Mouse (Mus musculus) C2C12 (cell line): ENCODE data around the gene Iqgap1. TPM values are rescaled to one million over a fixed set of nuclear protein-coding genes. Genes with fewer than 3 reads are reported as not detected.
A peak's percentile ranks its signal among the peaks of the same experiment; 100 is the strongest.

Source experiments
- H3K27me3 ChIP-seq: one replicate; pipeline ENCODE4 v1.6.1; 2011; ENCODE audit not compliant: control insufficient read depth, insufficient read depth, insufficient read length
- H3K36me3 ChIP-seq: one replicate; pipeline ENCODE4 v1.6.1; 2011; ENCODE audit not compliant: control insufficient read depth, insufficient read depth
- H3K4me3 ChIP-seq: one replicate; pipeline ENCODE4 v1.5.1; 2011; ENCODE audit warnings: mild to moderate bottlenecking, control low read depth; ENCODE audit not compliant: poor library complexity, insufficient read depth, severe bottlenecking
- H3K79me2 ChIP-seq: one replicate; pipeline ENCODE4 v1.6.1; 2011; ENCODE audit not compliant: control insufficient read depth, insufficient read depth
- H3K79me3 ChIP-seq: one replicate; pipeline ENCODE4 v1.6.1; 2011; ENCODE audit warnings: low read depth, control low read depth
- H3ac ChIP-seq: one replicate; pipeline ENCODE3; 2011; ENCODE audit warnings: low read depth; ENCODE audit not compliant: control insufficient read depth, insufficient read length
- CEBPB ChIP-seq: IDR thresholded peaks from one replicate; pipeline ENCODE4 v1.6.1; 2011; ENCODE audit warnings: low read depth, mild to moderate bottlenecking, control low read depth, moderate library complexity
- CTCF ChIP-seq: IDR thresholded peaks from one replicate; pipeline ENCODE4 v1.5.1; 2011; ENCODE audit not compliant: control insufficient read depth, insufficient read depth, insufficient read length
- FOSL1 ChIP-seq: IDR thresholded peaks from one replicate; pipeline ENCODE4 v1.8.0; 2011; ENCODE audit warnings: mild to moderate bottlenecking, low read length; ENCODE audit not compliant: poor library complexity, insufficient read depth, severe bottlenecking
- MAX ChIP-seq: IDR thresholded peaks from one replicate; pipeline ENCODE4 v1.6.1; 2011; ENCODE audit warnings: mild to moderate bottlenecking, control low read depth
- MYOD1 ChIP-seq: IDR thresholded peaks from one replicate; pipeline ENCODE4 v1.6.1; 2011; ENCODE audit warnings: low read depth; ENCODE audit not compliant: control insufficient read depth, insufficient read length
- MYOG ChIP-seq: IDR thresholded peaks from one replicate; pipeline ENCODE4 v1.6.1; 2011; ENCODE audit not compliant: control insufficient read depth, insufficient read length; ENCODE audit errors: extremely low read depth
- USF1 ChIP-seq: IDR thresholded peaks from one replicate; pipeline ENCODE4 v1.6.1; 2011; ENCODE audit warnings: low read depth, mild to moderate bottlenecking, control low read depth, moderate library complexity
- polyA plus RNA-seq: library from polyadenylated mRNA; unstranded; fragments of >200 nt; fragmentation: generic; extraction: Trizol; gene quantifications from one replicate; pipeline ENCODE4 v1.2.1, GENCODE M21; 2012; ENCODE audit warnings: missing spikeins

Iqgap1 gene
- polyA plus RNA-seq, 1 experiment = 82.7 TPM

DNA sequence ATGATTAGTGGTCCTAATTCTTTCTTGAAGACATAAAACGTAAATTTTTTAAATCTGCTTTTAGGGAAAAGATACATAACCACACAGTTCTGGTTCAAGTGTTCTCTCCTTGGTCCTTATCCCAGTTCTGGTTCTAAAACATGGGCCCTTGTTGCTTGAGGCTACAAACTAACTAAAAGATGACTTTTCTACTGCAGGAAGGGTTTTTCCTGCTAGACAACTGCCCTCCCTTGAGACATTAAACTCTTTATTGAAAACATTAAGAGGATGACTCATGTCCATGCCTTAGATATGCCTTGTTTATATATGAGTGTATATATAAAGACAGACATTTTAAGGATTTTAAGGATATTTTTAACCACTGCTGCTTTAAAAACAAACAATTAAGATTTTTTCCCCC is 17.4 kb upstream of the Iqgap1 start:
- Histone ChIP-seq H3ac (no peak overlapping the region), H3K79me2 (peaks cover 28% of the 10 kb centered on the region), H3K79me3 (peaks cover 8% of the 10 kb centered on the region), H3K36me3 (peaks cover 9% of the 10 kb centered on the region), H3K4me3 (no peak overlapping the region), H3K27me3 (no peaks in the 10 kb centered on the region)
- no peak for TF ChIP-seq USF1
- TF ChIP-seq CEBPB = no peak
- no peak for TF ChIP-seq MAX
- no peak for TF ChIP-seq MYOD1
- no peak for TF ChIP-seq MYOG
- TF ChIP-seq CTCF = no peak
- TF ChIP-seq FOSL1 = no peak

DNA sequence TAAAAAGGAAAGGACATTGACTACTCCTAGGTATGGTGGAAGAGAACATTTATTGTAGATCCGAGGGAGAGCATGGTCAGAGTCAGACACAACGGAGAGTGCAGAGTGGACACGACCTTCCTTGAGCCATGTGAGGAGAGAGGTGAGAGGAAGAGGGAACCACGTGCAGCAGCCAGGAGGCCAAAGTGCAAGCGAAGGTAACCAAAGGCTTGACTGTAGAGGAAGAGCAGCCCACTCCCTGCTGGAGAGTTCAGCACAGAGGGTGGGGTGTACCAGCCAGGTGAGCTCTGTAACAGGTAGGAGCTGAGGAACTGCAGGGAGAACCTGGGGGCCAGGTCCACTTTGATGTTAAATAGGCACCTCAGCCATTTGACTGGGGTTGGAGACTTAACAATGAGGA is 16.4 kb upstream of the Iqgap1 start:
- TF ChIP-seq USF1 (no peak), FOSL1 (no peak), CEBPB (no peak), CTCF (no peak)
- Histone ChIP-seq H3K36me3 (peaks cover 9% of the 10 kb centered on the region), H3K79me2 (peaks cover 28% of the 10 kb centered on the region), H3ac (no peak overlapping the region), H3K4me3 (no peak overlapping the region), H3K79me3 (peaks cover 8% of the 10 kb centered on the region), H3K27me3 (no peaks in the 10 kb centered on the region)

DNA sequence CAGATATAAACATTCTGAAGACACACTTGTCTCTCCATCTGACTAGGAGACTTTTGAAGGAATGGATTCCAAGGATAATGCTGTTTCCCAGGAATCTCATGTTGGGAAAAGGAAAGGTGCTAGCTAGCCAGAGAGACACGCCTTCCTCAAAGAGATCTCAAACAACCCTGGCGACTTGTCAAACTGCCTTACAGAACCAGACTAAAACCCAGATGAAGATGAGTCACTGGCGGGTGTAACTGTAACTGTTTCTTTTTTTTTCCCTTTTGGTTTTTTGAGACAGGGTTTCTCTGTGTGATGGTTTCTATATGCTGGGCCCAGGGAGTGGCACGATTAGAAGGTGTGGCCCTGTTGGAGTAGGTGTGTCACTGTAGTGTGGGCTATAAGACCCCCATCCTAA is 15.2 kb upstream of the Iqgap1 start:
- H3K36me3 ChIP-seq = peaks cover 9% of the 10 kb centered on the region
- H3K79me2 ChIP-seq = peaks cover 28% of the 10 kb centered on the region
- no peaks in the 10 kb centered on the region for H3K27me3 ChIP-seq
- no peak overlapping the region for H3K4me3 ChIP-seq
- H3ac ChIP-seq = no peak overlapping the region
- no peak for TF ChIP-seq CEBPB
- TF ChIP-seq USF1 = no peak
- no peak for TF ChIP-seq MYOD1
- TF ChIP-seq FOSL1 = peak; percentile 20
- no peak for TF ChIP-seq CTCF
- peaks cover 8% of the 10 kb centered on the region for H3K79me3 ChIP-seq

DNA sequence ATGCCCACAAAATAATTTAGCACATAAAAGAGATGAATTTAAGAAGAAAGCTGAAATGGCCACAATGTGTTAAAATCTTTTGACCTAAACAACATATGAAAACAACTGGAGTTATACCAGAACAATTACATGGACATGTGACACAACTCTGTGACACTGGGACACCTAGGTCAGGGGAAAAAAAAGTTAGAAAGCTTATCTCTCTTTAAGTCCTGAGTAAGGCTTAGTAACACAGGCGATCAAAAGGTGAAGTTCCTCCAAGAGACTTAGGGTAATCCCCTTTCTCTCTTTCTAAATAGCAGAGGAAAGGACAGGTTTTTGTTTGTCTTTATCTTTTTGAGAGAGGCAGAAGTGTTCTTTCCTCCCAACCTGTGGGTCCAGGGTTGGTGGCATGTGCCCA is 14.5 kb upstream of the Iqgap1 start:
- peaks cover 9% of the 10 kb centered on the region for H3K36me3 ChIP-seq

DNA sequence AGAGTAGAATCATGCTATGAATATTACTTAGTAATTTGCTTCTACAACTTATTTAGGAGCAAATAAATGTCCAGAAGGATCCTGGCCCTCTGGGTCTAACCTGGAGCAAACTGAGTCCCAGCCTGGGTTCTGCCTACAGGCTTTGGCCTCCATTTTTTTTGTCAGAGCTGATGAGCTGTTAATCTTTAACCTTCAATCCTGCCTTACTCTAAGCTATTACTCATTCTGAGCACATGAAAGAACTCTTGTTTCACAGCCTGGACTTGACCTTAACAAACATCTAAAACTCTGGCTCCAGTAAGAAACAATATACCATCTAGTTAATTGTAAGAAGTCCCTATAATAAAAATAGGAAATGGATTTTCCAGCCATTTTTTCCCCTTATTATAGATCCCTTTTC is 14.0 kb upstream of the Iqgap1 start:
- no peak overlapping the region for H3ac ChIP-seq
- peaks cover 28% of the 10 kb centered on the region for H3K79me2 ChIP-seq
- H3K27me3 ChIP-seq = no peaks in the 10 kb centered on the region
- H3K36me3 ChIP-seq = peaks cover 6% of the 10 kb centered on the region
- no peak overlapping the region for H3K4me3 ChIP-seq
- H3K79me3 ChIP-seq = peaks cover 6% of the 10 kb centered on the region
- no peak for TF ChIP-seq MYOG

More for the DNA sequence above, 14.5 kb upstream of the Iqgap1 start:
- TF ChIP-seq CTCF = no peak
- TF ChIP-seq MYOG = no peak
- no peak for TF ChIP-seq MYOD1
- no peak for TF ChIP-seq CEBPB
- peak; percentile 19 for TF ChIP-seq USF1
- TF ChIP-seq FOSL1 = no peak
- no peak for TF ChIP-seq MAX
- Histone ChIP-seq H3K79me3 (peaks cover 8% of the 10 kb centered on the region), H3K4me3 (no peak overlapping the region), H3K79me2 (peaks cover 28% of the 10 kb centered on the region), H3ac (no peak overlapping the region), H3K27me3 (no peaks in the 10 kb centered on the region)

DNA sequence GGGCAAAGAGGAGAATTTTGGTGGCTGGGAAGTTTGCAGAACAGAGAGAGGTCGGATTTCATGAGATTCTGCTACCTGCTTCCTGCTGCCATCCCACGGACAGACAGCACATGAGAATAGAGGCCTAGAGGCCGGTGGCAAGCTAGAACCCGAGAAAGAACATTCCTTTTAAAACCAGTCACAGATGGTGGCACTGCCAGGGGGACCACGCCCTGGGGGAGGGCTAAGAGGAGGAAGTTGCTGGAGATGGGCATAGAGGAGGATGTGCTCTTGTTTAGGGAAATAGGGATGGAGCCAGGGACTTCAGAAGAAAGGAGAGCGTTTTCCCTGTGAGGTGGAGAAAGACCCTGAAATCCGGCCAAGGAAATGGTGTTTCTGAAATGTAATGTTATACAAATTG is 12.5 kb upstream of the Iqgap1 start:
- Histone ChIP-seq H3K36me3 (no peaks in the 10 kb centered on the region), H3K27me3 (no peaks in the 10 kb centered on the region), H3K79me2 (peaks cover 22% of the 10 kb centered on the region), H3K79me3 (peaks cover 6% of the 10 kb centered on the region), H3ac (peak overlapping the region; percentile 21), H3K4me3 (peak overlapping the region; percentile 25)
- TF ChIP-seq CTCF (no peak), CEBPB (no peak), MAX (peak; percentile 20)

DNA sequence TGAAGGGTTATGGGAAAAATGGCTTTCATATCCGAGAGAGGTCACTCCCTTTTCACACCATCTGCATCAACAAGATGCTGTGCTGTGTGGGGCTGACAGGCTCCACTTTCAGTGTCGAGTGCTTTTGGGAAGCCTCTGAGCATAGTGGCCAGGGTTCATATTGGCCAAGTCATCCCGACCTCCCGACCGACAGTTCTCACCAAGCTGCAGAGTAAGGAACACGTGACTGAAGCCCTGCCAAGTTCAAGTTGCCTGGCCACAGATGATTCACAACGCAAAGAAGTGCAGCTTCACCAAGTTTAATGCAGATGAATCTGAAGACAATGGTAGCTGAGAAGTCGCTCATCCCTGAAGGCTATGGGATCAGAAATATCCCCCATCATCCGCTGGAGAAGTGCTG is 12.0 kb upstream of the Iqgap1 start:
- no peaks in the 10 kb centered on the region for H3K36me3 ChIP-seq
- TF ChIP-seq CEBPB (no peak), USF1 (peak; percentile 97), MAX (peak; percentile 72)
- peak overlapping the region; percentile 25 for H3K4me3 ChIP-seq
- H3K79me2 ChIP-seq = peaks cover 22% of the 10 kb centered on the region
- H3K79me3 ChIP-seq = peaks cover 6% of the 10 kb centered on the region
- peak overlapping the region; percentile 21 for H3ac ChIP-seq
- no peaks in the 10 kb centered on the region for H3K27me3 ChIP-seq
